Mouse (Mus musculus) CD8-positive naive resting alpha-beta T cell, adult 2 months (primary cell): Measurements from ENCODE around the gene Pus7l.

Experiments used
- DNase-seq, 2 experiments: peaks; one replicate each; pipeline ENCODE4 v3.0.0; 2022; ENCODE audit warnings: low read depth in 2 of 2, low spot score in 2 of 2

Gene Pus7l

GRCm38 (mm10) chr15:94479513-94480136, 63.7 kb downstream of the Pus7l start:
- DNase-seq = no peak

DNA sequence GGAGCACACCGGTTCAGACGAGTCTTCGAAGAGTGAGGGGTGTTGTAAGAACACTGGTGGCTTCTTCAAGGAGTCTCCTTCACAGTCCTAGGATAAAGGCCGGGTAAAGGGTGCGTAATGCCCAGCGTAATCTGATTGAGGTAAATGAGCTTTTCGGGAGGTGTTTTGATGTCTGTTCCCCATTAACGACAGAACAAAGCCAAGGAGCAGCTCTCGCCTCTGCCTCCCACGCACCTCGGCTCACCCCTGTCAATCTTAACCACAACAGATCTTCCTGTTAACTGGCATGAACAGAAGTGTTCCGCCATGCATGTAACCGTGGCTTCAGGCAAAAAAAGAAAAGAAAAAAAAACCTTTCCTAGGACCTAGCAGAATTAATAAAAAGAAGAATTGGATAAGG, 64.6 kb downstream of the Pus7l start:
- peak; percentile 34 to 61 for DNase-seq

GRCm38 (mm10) chr15:94477287-94477686, 66.1 kb downstream of the Pus7l start:
- no peak for DNase-seq

DNA sequence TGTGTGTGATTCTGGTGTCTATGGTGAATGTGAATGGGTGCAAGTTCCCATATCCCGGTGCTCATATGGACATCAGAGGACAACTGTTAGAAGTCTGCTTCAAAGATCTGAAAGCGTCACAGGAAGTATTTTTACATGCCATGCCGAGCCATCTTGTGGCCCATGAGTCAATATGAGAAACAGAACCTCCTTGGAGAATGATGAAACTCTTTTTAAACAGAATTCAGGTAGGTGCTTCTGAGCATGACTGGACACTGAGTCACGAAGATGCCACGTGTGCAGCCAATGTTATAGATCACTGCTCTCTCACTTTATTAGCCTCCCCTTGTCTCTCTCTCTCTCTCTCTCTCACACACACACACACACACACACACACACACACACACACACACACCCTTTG, 67.4 kb downstream of the Pus7l start:
- no peak for DNase-seq
